12 mouse cellular contexts compared by ENCODE assay signal in genomic region chr7:79318110-79318801, GRCm38 (mm10). TPM values are rescaled to one million over a fixed set of nuclear protein-coding genes. Genes with fewer than 3 reads are reported as not detected.
A peak's percentile ranks its signal among the peaks of the same experiment; 100 is the strongest.
DNase-seq lines count a peak whose midpoint lies in the region; ATAC-seq and TF ChIP-seq lines count a peak whose summit lies in the region.
"Had no signal": no experiment of that assay in that cellular context is flagged by ENCODE, and none has a peak within 500 bp of the region (broad histone marks: within the 10 kb centered on the region; RNA-seq: fewer than 3 reads in every experiment).

No protein-coding gene starts in this region.

- peak; percentile 51; the same call in 1 of the 2 replicates for ATAC-seq in limb, embryonic 13.5 days (ENCODE audit: low FRiP score, low read depth)

- 15% methylated on average over 13 of the region's 13 CpGs for WGBS in limb, embryonic 13.5 days

- no peaks in the 10 kb centered on the region for H3K27me3 ChIP-seq in limb, embryonic 13.5 days
- H3K27me3 ChIP-seq: neural tube, embryonic 12.5 days had no signal

- peaks cover 66% of the 10 kb centered on the region for H3K4me1 ChIP-seq in limb, embryonic 13.5 days

- H3K36me3 ChIP-seq in limb, embryonic 13.5 days: no peaks in the 10 kb centered on the region; the same call in 1 of the 2 replicates
- H3K36me3 ChIP-seq: neural tube, embryonic 12.5 days had no signal

- H3K4me3 ChIP-seq in left cerebral cortex, adult 2 months: no peak overlapping the region
- H3K4me3 ChIP-seq in limb, embryonic 13.5 days: no peak overlapping the region
- H3K4me3 ChIP-seq: neural tube, embryonic 12.5 days had no signal

- TF ChIP-seq CTCF in left cerebral cortex, adult 2 months (IDR thresholded peaks at IDR 0.05): no peak

- intact Hi-C loops in left cerebral cortex, adult 2 months (cut with DNase I): no loop called here
- intact Hi-C loops in left cerebral cortex, postnatal 10 days (cut with DNase I): no loop called here

- no peaks in the 10 kb centered on the region for H3K9me3 ChIP-seq in limb, embryonic 13.5 days
- H3K9me3 ChIP-seq: neural tube, embryonic 12.5 days had no signal

- no peak overlapping the region; the same call in 1 of the 2 replicates for H3K9ac ChIP-seq in limb, embryonic 13.5 days
- H3K9ac ChIP-seq: neural tube, embryonic 12.5 days had no signal

- H3K27ac ChIP-seq in left cerebral cortex, adult 2 months: peak overlapping the region; percentile 85
- H3K27ac ChIP-seq in limb, embryonic 13.5 days: peak overlapping the region; percentile 63
- H3K27ac ChIP-seq: macrophage; neural tube, embryonic 12.5 days had no signal

- DNase-seq in left cerebral cortex, adult 2 months (ENCODE audit: extremely low spot score in 1 of 2, low spot score in 2 of 2): no peak
- DNase-seq in left cerebral cortex, postnatal 10 days (ENCODE audit: extremely low spot score in 1 of 2, low spot score in 2 of 2): no peak
- DNase-seq in MN1 (ENCODE audit: low spot score): peak; percentile 84
- peak; percentile 67 for DNase-seq in embryo, embryonic 11 days
- no peak for DNase-seq in layer of hippocampus, postnatal 36 days
- DNase-seq in thymus, postnatal 10 days (ENCODE audit: low spot score in 2 of 2): no peak
- DNase-seq: adrenal gland, postnatal 14 days; cerebellum, adult 11-12 months; heart, adult 18-20 months had no signal

- H3K4me2 ChIP-seq in limb, embryonic 13.5 days (replicated peaks): peak overlapping the region; percentile 9; the same call in 1 of the 2 replicates
- H3K4me2 ChIP-seq: neural tube, embryonic 12.5 days had no signal

RNA-seq across cellular contexts. Expression of gene Abhd2, which starts 45.3 kb away (rescaled TPM):
- total RNA-seq in left cerebral cortex, adult 2 months (2021): 100 to 1,000 TPM; 103 to 116 TPM
- total RNA-seq in left cerebral cortex, postnatal 10 days (2021): 100 to 1,000 TPM; 121 to 124 TPM
- 9.0 and 10.7 TPM in 2 replicates for polyA plus RNA-seq in limb, embryonic 13.5 days (2015; fragmentation: Nextera tagmentation; extraction: Ambion mirVana)
- total RNA-seq in layer of hippocampus, postnatal 36 days (2021): 10 to 100 TPM; 67.6 to 67.7 TPM

Comparison
In these comparisons a context has a peak if more than half of its experiments do, and no peak if none do; other contexts are left out.
1. DNase-seq: peak in MN1 (single experiment) and embryo, embryonic 11 days (single experiment); none in left cerebral cortex, adult 2 months (0 of 2), left cerebral cortex, postnatal 10 days (0 of 2), layer of hippocampus, postnatal 36 days (0 of 2) and thymus, postnatal 10 days (0 of 2).